Mouse (Mus musculus) spleen, adult 18-20 months (tissue): ENCODE results near the gene Kmt2d.
"Not testable (repeated sequence)": the region's sequence is repeated elsewhere in the genome, so short reads cannot be mapped to it uniquely, and the experiment has no call there.

Source experiments
- DNase-seq, 2 experiments: peaks; one replicate each; pipeline ENCODE4 v3.0.0; 2022; ENCODE audit warnings: mixed read lengths in 2 of 2

Kmt2d gene

DNA sequence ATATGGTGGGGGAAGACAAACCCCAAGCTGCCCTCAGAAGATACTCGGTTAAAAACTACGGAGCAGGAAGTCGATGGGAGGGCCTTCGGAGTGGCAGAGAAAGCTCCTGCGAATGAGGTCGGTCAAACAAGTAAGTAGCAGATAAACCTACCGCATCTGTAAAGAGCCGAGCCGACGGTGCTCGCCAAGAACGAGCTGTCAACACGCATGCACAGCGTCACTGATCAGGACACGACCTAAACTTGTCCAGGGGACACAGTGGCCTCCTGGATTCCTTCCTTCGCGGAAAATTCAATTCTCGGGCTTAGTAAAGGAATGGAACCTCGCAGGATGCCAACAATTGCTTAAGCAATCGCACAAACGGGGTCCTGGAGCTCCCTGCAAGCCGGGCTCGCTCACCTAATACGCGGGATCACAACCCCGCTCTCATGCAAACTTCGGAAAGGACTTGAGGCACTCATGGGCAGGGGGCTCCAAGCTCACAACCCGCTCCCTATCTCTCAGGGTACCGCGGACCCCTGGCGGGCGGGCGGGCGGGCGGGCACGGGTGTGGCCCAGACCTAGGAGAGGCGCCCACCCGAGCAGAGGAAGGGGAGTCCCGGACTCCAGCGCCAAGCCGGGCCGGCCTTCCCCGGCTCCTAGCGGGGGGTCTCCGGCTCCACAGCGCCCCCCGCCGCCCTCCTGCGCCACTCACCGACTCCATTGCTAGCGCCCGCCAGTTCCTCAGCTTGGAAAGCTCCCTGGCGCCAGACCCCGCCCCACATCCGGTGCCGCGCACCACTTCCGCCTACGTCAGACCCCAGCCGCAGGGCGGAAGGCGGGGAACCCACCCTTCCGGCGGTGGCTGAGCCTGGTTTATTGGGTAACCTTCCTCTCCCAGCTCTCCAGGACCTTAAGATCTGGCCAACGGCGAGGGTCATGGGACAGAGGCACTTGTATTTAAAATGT, 40.0 kb downstream of the Kmt2d start, which contains the start of gene Prkag1:
Gene Prkag1 (minus strand): TSS at position 786 of the 948 bp plus-strand sequence.
- peak; percentile 95 for DNase-seq

DNA sequence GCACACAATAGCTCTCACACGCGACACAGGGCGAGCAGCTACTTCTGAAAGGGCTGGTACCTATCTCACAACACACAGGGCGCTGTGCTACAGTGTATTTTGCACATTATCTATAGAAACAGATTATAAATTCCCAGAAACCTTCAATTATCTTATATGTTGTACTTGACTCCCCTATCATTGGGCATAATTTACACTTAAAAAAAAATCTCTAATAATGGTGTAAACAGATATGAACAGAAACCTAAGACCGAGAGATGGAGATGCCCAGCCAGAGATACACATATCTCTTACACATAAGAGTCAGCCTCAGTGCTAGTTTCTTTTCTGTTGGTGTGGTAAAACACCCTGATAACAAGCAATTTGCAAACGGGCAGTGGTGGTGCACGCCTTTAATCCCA, 43.4 kb downstream of the Kmt2d start:
- DNase-seq: no peak

DNA sequence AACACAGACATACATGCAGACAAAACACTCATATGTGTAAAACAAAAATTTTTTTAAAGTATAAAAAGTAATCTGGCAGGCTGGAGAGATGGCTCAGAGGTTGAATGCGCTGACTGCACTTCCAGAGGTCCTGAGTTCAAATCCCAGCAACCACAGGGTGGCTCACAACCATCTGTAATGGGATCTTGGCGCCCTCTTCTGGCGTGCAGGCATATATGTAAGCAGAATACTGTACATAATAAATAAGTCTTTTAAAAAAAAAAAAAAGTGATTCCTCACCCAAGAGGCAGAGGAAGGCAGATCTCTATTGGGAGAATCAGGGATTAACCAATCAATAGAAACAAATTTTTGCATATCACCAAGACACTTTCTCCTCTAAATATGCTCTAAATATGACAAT, 47.6 kb downstream of the Kmt2d start:
- peak in 1 of 2 experiments; percentile 32 for DNase-seq

DNA sequence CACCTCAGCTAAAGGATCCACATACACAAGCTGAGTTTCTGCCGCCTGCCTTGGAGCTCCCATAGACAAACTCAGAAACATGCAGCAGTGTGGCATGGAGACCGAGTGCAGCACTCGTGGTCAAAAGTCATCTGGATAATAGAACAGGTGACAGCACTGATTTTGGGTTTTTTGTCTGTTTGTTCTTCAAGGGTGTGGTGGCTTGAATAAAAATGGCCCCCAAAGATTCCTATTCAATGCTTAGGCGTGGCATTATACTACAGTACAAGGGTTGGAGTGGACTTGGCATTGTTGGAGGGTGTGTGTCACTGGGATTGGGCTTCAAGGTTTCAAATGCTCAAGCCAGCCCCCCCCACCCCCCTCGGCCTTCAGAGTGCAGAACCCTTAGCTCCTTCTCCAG, 48.9 kb downstream of the Kmt2d start:
- no peak for DNase-seq

DNA sequence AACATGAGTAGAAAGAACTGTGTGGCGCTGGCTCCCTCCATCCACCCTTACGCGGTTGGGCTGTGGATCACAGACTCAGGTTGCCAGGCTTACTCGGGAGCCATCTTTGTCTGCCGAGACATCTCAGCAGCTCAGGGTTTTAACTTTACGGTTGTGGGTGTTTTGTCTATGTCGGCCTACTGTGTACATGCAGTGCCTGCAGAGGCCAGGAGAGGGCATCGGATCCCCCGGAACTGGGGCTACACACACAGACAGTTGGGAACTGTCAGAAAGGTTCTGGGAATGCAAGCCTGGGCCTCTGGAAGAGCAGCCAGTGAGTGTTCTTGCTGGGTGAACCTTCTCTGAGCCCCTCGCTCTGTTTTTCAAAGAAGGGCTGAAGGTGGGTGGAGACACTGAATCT, 49.6 kb downstream of the Kmt2d start:
- peak in 1 of 2 experiments; percentile 49 for DNase-seq

DNA sequence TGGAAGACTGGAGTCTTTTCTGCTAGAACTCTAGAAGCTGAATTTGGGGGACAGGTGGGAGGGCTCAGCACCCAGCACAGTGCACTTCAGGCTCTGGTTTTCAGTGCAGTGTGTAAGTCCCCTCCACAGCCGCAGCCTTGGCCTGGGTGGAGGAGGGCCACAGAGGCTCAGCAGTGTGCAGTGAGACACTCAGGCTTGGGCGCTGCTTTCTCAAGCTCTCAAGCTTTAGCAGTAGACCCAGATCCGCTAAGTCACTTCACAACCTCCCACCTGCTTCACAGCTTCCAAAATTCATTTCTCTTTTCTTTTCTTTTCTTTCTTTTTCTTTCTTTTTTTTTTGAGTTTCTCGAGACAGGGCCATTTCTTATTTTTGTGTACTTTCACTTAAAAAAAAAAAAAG, 50.1 kb downstream of the Kmt2d start:
- DNase-seq: no peak

DNA sequence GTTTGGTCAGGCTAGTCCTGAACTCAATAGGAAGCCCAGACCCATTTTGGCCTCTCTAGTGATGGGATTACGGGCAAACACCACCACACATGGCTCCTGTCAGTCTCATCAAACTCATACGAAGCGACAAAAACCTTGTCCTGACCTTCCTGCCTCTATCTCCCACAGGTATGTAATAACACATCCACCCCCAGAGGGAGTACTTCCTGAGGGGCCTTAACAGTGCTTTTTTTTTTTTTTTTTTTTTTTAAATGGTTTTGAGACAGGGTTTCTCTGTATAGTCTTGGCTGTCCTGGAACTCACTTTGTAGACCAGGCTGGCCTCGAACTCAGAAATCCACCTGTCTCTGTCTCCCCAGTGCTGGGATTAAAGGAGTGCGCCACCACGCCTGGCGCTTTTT, 52.8 kb downstream of the Kmt2d start:
- DNase-seq: no peak

DNA sequence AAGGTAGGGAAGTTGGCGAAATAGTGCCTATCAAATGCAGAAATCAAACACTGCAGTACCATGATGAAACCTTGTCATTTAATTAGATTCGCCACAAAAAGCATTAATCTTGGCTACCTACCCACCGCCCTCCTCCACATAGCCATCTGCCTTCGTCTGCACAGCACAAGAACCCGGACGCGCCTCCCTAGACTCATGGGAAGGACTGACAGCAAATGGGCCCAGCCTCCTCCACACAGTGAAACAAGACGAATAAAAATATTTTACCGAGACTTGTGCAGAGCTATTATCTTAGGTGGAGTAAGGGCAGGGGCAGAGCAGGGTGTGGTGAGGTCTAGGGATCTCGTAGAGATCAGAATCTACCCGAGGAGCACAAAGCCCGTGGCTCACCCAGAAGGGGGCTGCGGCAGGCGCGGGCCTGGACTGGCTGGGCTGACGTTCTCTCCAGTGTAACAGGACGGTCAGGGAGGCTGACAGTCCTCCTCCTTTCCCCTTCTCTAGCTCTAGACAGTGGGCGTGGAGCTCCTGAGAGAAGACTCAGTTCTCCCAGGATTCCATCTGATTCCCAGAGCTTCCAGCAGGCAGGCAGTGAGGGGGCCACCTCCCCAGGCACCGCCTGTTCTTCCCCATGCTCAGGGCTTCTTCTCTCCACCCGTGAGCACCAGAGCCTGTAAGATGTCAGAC, 58.1 kb downstream of the Kmt2d start:
- no peak for DNase-seq

DNA sequence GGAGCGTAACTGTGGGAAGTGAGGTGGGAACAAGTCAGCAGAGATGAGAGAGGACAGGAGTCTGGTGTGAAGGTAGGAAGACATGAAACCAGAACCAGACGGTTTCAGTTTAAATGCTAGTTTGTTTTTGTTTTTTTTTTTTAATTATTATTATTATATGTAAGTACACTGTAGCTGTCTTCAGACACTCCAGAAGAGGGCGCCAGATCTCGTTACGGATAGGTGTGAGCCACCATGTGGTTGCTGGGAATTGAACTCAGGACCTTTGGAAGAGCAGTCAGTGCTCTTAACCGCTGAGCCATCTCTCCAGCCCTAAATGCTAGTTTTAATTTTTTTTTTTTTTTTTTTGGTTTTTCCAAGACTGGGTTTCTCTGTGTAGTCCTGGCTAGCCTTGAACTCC, 60.8 kb downstream of the Kmt2d start:
- not testable (repeated sequence) for DNase-seq

DNA sequence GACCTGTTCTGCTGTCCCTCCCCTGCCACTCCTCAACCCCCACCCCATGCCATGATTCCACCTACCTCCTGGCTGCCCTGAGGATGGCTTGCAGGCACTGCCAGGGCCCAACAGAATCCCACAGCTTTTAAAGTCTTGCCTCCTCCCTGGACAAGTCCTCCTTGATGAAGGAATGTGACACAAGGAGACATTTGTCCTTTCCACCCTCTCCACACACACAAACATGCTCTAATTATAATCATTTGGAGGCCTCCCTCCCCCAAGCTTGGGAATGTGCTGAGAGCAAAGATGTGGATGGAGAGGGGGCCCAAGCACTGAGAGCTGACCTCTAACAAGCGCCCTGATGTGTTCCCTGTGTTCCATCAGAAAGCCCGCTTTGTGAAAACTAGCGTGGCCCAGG, 61.6 kb downstream of the Kmt2d start, which contains the start of gene Ddn:
Gene Ddn (minus strand): TSS at position 101 of the 400 bp plus-strand sequence.
- no peak for DNase-seq

DNA sequence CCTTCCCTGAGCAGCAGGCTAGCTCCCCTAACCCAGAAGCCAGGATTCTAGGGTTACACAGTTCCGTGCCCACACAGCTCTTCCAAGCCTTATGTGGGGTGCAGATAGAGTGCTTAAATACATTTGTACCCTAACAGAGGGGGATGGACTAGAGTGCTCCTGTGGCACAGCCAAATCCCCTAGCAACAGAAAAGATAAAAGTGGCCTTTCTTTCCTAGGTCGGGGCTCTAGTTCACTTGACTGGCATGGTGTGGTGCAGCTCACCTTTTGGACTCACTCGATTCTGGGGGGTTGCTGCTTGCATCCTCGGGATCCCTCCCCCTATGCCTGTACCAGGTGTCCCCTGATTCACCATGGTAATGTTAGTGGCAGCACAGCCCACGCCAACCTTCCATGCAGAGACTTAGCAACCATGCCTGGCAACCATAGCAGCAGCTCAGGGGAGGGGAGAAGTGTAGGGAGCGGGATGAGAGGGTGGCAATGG, 62.3 kb downstream of the Kmt2d start:
- no peak for DNase-seq

DNA sequence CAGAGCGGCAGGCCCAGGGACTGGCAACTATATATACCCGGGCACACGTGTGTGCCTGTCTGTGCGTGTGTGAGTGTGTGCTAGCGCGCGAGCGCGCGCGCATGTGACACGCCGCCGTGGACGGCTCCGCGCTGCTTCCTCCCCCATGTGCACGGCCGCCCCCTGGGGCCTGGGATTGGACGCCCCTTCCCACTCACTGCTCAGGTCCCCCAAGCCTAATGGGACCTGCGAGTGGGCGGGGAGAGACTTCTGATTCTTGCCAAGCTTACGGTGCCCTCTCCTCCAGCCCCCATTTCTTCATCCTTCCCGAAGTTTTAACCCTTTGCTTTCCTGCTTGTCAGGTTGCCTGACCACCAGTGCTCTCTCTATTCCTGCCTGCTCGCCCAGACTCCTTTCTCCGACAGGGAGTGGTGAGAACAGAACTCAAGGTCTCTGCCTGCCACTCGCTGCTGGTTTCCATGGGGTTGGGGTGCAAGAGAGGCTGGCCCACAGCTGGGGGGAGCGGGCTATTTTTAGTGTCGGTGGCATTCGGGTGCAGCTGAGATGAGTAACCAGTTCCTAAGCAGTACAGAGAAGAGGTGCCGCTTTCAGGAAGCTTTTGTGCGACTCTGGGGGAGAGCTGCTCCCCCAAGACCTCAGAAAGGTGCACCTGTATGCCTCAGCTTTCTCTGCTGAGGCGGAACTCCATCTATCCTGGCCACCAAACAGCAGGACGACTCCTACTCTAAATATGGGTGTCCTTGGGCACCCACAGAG, 62.9 kb downstream of the Kmt2d start:
- peak in 1 of 2 experiments; percentile 34 for DNase-seq

DNA sequence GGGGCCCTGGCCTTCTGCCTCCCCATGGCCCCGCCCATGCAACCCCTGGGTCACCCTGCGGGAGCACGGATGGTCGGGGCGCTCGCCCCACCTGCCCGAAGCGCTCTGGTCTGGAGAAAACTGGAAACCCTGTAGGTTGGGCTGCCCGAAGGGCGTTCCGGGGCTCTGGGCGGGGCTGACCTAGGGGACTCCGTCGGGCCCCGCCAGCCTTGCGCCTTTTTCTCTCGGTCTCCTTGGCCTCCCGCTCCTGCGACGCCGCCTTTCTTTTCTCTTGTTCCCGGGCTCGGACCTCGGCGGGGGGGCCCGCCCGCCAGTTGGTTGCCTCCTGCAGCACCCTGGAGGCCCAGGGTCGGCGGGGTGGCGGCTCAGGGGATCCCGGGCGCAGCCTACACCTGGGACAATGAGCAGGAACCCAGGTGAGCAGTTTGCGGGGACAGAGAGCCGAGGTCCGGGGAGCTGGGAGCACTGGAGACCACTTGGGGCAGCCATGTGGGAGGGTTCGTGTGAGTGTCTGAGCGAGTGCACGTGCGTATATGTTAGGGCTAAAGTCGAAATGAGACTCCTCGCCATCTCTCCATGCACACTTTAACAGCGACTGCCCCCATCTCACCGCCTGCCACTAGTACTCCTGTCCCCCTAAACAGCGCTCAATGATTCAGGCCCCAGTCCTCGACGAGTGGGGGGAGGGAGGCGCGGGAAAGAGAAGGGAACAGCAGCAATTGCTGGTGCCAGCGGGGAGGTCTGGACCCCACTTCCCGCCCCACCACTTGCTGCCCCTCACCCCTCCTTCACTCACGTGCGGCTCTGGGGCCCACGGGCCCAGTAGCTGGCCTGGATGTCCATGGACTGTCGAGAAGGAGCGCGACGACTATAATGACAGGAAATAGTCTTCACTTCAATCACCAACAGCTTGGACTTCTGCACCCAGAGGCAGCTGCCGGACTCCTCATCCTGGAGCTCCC, 63.9 kb downstream of the Kmt2d start:
- DNase-seq: no peak

DNA sequence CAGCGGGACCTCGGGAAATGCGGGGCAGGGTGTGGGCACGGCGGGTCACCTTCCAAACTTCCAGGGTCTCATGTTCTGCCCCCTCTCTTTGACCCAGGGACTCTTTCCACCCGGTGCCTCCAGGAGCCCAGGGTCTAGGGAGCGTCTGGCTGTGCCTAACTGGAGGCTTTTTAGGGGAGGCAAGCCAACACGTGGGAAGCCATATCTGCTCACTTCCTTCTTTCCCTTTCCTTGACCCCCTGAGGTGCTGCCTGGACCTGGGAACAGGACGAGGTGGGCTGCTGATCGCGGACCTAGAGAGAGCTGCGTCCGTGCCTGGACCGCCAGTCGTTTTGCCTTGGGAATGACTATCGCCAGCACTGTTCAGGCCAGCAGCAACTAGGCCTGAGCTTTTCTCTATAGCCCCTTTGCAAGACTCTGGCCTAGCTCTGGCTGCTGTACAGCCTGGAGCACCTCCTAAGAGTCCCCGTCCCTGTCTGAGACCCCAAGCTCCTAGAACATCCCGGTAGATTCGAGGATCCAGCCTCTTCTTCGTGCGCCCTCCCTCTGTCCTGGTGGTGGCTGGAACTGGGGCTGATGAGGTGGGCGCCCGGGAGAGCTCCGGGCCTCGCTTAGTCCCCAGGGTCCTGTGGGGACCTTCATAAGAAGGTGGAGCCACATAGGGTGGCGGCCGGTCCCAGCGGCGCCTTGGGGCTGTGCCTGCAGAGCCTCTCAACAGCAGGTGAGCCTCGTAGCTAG, 64.8 kb downstream of the Kmt2d start:
- DNase-seq: no peak

DNA sequence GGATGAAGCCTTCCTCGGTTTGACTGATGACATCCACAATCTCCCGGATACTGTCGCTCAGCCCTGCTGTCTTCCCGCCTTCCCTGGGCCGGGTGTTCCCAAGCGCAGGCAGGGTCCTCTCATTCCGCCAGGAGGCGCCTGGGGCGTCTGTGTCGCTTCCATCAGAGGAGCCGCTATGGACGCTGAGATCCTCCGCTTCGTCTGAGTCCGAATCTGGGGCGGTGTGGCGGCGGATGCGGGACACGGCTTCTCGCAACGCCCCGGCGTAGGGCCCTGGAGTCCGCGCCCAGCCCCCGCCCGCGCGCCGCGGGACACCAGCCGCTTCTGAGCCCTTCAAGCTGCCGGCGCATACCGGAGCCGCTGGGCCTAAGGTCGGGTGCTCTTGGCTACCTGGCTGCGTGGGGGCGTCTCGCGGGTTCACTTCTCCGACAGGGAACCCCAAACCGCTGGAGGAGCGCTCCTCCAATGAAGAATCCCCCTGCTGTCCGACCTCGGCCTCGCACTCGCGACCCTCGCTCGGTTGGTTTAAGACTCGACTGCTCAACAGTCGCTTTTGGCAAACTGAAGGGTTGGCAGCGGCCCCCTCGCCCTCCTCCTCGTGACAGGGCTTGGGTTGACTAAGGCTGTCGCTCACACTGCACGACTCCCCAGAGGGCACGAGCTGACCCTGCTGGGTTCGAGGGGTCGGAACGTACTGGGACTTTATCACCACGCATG, 65.5 kb downstream of the Kmt2d start:
- peak in 1 of 2 experiments; percentile 50 for DNase-seq

DNA sequence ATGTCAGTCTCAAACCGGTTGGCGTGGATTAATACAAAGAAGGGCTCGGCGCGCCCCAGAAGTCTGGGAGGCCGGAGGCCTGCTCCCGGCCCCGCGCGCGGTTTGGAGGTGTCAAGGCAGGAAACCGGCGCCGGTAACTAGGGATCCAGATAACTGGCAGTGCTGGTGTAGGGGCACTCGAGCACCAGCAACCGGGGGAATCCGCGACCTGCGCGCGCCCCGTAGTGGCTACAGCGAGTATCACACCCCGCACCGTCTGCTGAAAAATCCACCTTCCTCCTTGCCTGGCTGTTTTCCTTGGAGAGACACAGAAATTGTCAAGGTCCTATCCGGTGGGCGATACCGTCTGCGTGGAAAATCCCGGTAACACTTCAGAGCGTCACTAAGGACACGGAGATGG, 67.0 kb downstream of the Kmt2d start:
- DNase-seq: peak; percentile 40 to 81

DNA sequence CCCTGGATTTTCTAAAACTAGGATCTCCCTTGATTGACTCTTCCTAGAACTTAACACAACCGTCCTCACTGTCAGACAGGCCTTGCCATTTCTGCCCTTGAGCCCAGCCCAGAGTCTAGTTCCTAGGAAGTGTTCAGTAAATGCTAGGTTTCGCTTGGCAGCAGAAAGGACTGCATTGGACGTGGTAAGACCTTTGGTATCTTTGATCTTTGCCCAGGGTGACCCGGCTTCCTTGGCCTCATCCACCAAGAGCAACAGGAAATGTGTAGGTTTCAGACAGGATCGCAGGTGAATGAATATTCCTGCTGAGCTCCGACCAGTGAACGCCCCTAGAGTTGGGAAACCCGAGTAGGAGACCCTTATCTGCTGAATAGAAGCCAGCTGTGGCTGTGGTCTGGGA, 68.1 kb downstream of the Kmt2d start:
- no peak for DNase-seq

DNA sequence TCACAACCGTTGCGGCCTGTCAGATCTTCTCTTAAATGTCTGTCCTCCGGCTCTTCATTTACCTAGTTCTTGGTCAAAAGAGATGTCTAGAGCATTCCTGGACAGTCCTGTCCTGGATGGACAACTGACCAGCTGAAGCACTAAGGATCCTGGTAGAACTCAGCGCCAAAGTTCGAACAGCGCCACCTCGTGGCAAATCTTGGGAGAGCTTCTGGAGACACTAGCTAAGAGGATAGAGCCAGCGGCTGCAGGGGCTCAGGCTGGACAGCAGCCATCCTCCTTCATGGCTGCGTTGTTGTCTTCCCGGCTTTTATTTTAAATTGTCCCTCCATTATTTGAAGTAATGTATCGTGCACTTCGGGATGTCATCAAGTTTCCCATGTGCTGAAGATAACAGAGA, 71.6 kb downstream of the Kmt2d start:
- peak in 1 of 2 experiments; percentile 79 for DNase-seq

DNA sequence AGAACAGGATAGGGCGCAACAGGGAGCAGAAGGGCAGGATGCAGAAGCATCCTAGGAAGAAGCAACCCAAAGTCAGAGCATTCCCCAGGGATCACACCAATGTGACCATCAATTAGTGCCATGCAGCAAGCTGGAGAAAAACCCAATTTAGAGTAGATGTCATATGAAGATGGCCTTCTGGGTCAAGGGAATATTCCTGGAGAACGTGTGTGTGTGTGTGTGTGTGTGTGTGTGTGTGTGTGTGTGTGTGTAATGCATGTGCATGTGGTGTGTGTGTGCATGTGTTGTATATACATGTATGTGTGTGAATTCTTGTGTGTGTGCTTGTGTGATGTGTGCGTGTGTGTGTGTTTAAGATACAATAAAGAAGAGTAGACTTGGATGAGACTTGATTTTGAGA, 72.1 kb downstream of the Kmt2d start:
- DNase-seq: no peak

DNA sequence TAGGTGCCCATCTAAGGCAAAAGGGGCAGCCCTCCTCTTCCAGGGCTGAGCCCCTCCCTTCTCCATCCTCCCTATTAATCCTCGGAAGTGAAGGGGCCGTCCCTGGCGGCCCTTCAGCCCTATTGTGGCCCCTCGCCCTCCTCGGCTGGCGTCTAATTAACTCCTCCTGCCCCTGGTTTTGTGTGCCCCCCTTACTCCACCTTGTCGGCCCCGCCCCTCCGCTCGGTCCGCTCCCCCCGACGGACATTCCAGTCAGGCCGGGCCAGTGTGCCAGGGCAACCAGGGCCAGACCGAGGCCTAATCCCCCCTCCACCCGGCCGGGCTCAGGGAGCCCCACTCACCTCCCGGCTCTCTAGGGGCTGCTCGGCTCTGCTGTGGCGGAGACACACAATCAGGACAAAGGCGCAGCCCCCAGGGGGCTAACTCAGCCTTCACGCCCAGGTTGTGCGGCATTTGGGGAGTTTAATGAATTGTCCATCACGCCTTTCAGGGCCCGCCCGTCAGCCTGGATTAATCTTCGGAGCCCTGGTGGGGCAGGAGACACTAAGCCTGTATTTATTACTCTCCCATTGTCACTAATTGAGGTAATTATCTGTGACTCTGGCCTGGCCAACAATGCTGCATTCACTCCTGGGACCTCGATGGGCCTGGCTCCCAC, 73.0 kb downstream of the Kmt2d start:
- DNase-seq: no peak
